Mouse (Mus musculus) ES-Bruce4 (cell line): ENCODE measurements around the gene Lmod2. TPM values are rescaled to one million over a fixed set of nuclear protein-coding genes. Genes with fewer than 3 reads are reported as not detected.

Source experiments
- H3K27ac ChIP-seq: 2 replicates; pipeline ENCODE4 v1.5.1; 2012; ENCODE audit warnings: low read length, inconsistent platforms; ENCODE audit not compliant: insufficient read depth
- H3K27me3 ChIP-seq: 2 replicates; pipeline ENCODE4 v1.6.1; 2012; ENCODE audit warnings: mild to moderate bottlenecking, low read length, inconsistent platforms; ENCODE audit not compliant: control insufficient read depth, poor library complexity, insufficient read depth, severe bottlenecking
- H3K36me3 ChIP-seq: 2 replicates; pipeline ENCODE4 v1.6.1; 2012; ENCODE audit warnings: inconsistent platforms, mild to moderate bottlenecking, low read length, moderate library complexity; ENCODE audit not compliant: control insufficient read depth, poor library complexity, insufficient read depth, severe bottlenecking
- H3K4me1 ChIP-seq: one replicate; pipeline ENCODE4 v1.8.1; 2011; ENCODE audit warnings: low read length; ENCODE audit not compliant: control insufficient read depth, insufficient read depth
- H3K4me3 ChIP-seq: 2 replicates; pipeline ENCODE4 v1.5.1; 2011; ENCODE audit warnings: low read depth, mild to moderate bottlenecking, low read length
- H3K9ac ChIP-seq: 2 replicates; pipeline ENCODE4 v1.6.1; 2012; ENCODE audit warnings: low read depth, mild to moderate bottlenecking, inconsistent platforms; ENCODE audit not compliant: poor library complexity, severe bottlenecking
- H3K9me3 ChIP-seq: replicated peaks from 2 replicates; pipeline ENCODE4 v1.6.1; 2012; ENCODE audit warnings: mild to moderate bottlenecking, low read length, inconsistent platforms; ENCODE audit not compliant: control insufficient read depth, poor library complexity, insufficient read depth, severe bottlenecking
- CTCF ChIP-seq: IDR thresholded peaks from one replicate; pipeline ENCODE4 v1.8.1; 2011; ENCODE audit warnings: low read depth, low read length
- EP300 ChIP-seq: IDR thresholded peaks from 2 replicates; pipeline ENCODE4 v1.6.1; 2011; ENCODE audit warnings: low read depth, low read length; ENCODE audit not compliant: insufficient read depth
- POLR2A ChIP-seq: IDR thresholded peaks from one replicate; pipeline ENCODE4 v1.8.1; 2011; ENCODE audit warnings: low read length; ENCODE audit not compliant: insufficient read depth
- polyA plus RNA-seq: library from polyadenylated mRNA; stranded (reverse); fragments of >200 nt; gene quantifications from 2 replicates; pipeline ENCODE4 v1.2.4, GENCODE M21; 2011; ENCODE audit warnings: low read depth; ENCODE audit not compliant: missing spikeins, insufficient read depth, insufficient read length

Gene Lmod2
- polyA plus RNA-seq, 1 experiment: not detected

DNA sequence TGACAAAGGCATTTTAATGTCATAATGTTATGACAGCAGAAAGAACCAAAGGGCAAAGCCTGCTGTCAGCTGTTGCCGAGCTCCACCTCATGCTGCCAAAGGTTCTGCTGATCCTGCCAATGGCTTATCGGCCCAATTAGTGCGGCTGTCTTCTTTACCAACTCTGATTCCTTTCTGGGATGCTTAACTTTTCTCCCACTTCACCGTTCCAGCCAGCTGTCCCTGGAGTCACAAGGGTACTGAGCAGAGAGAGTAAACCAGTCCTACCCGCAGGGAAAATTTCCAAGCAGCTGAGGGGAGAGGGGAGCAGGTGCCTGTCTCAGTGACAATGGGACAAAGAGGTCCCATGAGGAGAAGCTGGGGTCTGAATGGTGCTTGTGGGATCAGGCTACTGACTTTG, 2.1 kb downstream of the Lmod2 start:
- H3K4me3 ChIP-seq: no peak overlapping the region
- TF ChIP-seq POLR2A: no peak
- H3K4me1 ChIP-seq: no peaks in the 10 kb centered on the region
- no peaks in the 10 kb centered on the region for H3K9me3 ChIP-seq
- H3K9ac ChIP-seq: no peak overlapping the region
- no peak overlapping the region for H3K27ac ChIP-seq
- no peaks in the 10 kb centered on the region for H3K36me3 ChIP-seq
- no peaks in the 10 kb centered on the region for H3K27me3 ChIP-seq

DNA sequence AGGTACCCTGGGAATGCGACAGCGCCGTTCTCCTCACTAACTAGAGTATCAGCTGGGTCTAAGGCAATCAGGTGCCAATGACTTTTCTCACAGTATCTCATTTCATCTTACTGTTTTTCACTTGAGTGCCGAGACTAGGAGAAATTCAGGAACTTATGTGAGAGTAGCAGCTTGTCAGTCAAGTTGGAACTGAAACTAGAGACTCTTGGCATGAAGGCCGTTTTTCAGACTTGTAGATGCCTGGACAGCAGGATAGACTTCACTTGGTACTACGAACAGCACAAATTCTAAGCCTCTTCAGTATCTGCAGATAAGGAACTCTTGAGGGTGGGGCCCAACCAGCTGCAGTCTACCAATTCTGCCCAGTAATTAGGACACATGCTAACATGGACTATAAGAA, 2.6 kb downstream of the Lmod2 start:
- H3K27me3 ChIP-seq: no peaks in the 10 kb centered on the region
- TF ChIP-seq EP300: no peak
- no peak for TF ChIP-seq POLR2A
- TF ChIP-seq CTCF: no peak
- H3K9me3 ChIP-seq: no peaks in the 10 kb centered on the region
- no peak overlapping the region for H3K9ac ChIP-seq
- no peak overlapping the region for H3K4me3 ChIP-seq
- no peaks in the 10 kb centered on the region for H3K36me3 ChIP-seq
- H3K4me1 ChIP-seq: no peaks in the 10 kb centered on the region
- no peak overlapping the region for H3K27ac ChIP-seq

DNA sequence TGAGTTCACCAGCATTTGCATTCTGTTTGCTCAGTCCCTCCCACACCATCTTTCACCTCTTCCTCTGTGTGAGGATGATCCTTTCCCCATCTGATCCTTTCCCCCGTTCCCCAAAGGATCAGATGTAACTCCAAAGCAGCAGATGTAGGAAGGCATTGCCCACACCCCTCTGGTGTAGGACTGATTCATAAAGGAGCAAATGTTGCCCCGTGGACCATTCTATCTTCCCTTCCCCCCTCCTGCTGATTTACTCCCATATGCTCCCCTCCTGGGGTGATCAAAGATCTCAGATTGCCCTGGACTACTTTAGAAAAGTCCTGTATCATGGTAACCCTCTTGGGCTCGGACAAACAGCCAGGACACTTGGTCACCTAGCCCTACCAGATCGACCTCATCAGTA, 3.2 kb downstream of the Lmod2 start:
- TF ChIP-seq CTCF: no peak
- no peak for TF ChIP-seq POLR2A
- TF ChIP-seq EP300: no peak
- Histone ChIP-seq H3K27ac (no peak overlapping the region), H3K4me1 (no peaks in the 10 kb centered on the region), H3K27me3 (no peaks in the 10 kb centered on the region), H3K9ac (no peak overlapping the region), H3K36me3 (no peaks in the 10 kb centered on the region), H3K9me3 (peaks cover 3% of the 10 kb centered on the region; the same call in 1 of the 2 replicates), H3K4me3 (no peak overlapping the region)

DNA sequence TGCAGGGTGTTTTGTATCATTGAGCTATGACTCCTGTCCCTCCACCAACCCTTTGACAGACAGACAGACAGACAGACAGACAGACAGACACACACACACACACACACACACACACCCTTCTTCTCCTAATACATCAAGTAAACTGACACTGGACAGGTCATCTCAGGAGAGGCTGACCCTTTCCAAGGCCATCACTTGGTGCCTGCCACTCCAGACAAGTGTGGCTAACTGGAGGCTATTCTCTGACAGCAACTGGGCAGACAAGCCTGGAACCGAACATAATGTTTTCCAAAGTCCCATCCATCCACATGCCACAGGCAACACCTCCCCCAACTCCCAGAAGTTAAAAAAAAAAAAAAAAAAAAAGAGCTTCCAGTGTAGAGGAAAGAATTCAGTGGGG, 4.1 kb downstream of the Lmod2 start:
- no peaks in the 10 kb centered on the region for H3K36me3 ChIP-seq
- H3K27ac ChIP-seq: no peak overlapping the region
- no peaks in the 10 kb centered on the region for H3K4me1 ChIP-seq
- H3K9me3 ChIP-seq: peaks cover 10% of the 10 kb centered on the region; the same call in 1 of the 2 replicates
- no peak for TF ChIP-seq POLR2A
- TF ChIP-seq CTCF: no peak
- TF ChIP-seq EP300: no peak
- no peaks in the 10 kb centered on the region for H3K27me3 ChIP-seq
- no peak overlapping the region for H3K9ac ChIP-seq
- no peak overlapping the region for H3K4me3 ChIP-seq

DNA sequence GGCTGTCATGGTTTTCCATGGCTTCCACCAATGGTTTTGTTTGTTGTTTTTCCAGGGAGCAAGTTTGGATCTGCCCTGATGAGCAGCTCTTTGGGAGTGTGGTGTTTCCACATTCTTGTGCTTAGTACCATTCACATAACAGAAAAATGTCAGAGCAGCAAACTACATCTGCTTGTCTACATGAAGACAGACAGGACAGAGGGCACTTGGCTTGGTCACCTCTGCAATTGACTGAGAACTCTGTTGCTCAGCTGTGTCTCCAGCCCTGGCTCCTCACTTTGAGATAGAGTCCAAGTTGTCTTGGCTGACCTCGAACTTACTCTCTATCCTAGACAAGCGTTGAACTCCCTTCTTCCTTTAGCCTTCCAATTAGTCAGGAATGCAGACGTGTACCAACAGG, 4.8 kb downstream of the Lmod2 start:
- TF ChIP-seq CTCF (no peak), EP300 (no peak), POLR2A (no peak)
- no peaks in the 10 kb centered on the region for H3K4me1 ChIP-seq
- H3K9ac ChIP-seq: no peak overlapping the region
- peaks cover 17% of the 10 kb centered on the region; the same call in 1 of the 2 replicates for H3K9me3 ChIP-seq
- H3K36me3 ChIP-seq: no peaks in the 10 kb centered on the region
- no peak overlapping the region for H3K27ac ChIP-seq
- H3K4me3 ChIP-seq: no peak overlapping the region
- H3K27me3 ChIP-seq: no peaks in the 10 kb centered on the region

DNA sequence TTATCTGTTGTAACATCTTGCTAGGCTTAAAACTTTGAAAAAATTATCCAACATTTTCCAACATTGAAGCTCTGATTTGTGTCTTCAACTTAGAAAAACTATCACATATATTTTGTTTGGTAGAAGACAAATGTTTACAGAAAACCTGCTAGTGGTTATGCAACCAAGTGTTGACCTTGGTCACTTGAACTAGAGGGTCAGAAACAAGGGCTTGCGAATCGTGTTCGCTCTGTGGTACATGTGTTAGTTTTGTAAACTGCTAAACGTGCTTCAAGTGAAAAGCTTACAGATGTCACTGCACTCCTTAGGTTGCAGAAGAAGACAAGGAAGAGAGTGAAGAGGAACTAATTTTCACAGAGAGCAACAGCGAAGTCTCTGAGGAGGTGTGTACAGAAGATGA, 5.4 kb downstream of the Lmod2 start:
- no peak overlapping the region for H3K27ac ChIP-seq
- no peaks in the 10 kb centered on the region for H3K4me1 ChIP-seq
- H3K27me3 ChIP-seq: no peaks in the 10 kb centered on the region
- H3K9ac ChIP-seq: no peak overlapping the region
- no peak overlapping the region for H3K4me3 ChIP-seq
- TF ChIP-seq EP300: no peak
- TF ChIP-seq POLR2A: no peak
- TF ChIP-seq CTCF: no peak
- peaks cover 18% of the 10 kb centered on the region; the same call in 1 of the 2 replicates for H3K9me3 ChIP-seq
- no peaks in the 10 kb centered on the region for H3K36me3 ChIP-seq
